Mouse (Mus musculus): ENCODE results near the gene Ppp1r26. TPM values are rescaled to one million over a fixed set of nuclear protein-coding genes. Genes with fewer than 3 reads are reported as not detected.

The Ppp1r26 gene
- polyA plus RNA-seq, 1 experiment from 2014 or later = 6.3 TPM

DNA sequence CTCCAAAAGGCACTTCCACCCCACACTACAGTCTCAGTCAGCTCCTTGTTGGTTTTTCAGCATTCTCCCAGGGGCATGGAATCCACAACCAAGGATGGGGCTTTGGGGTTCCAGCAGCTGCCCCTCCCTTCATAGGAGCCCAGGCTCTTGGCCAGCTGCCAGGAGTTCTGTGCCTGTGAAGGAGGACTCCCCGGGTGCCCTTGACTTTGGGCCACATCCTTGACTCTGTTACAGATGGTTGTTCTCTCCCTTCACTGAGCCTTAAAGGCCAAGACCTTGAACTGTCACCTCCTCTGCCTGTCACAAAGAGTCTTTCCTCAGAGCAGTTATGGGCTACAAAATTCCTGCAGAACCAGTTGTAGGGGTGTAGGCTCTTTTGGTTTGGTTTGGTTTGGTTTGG, 13.8 kb upstream of the Ppp1r26 start:
- no peaks in the 10 kb centered on the region for H3K36me3 ChIP-seq (ENCODE audit: control insufficient read depth, insufficient read depth, low read length)
- H3K4me3 ChIP-seq (ENCODE audit: low read length) = no peak overlapping the region
- H3K4me1 ChIP-seq (replicated peaks; ENCODE audit: control insufficient read depth, insufficient read depth, low read length) = peaks cover 6% of the 10 kb centered on the region; the same call in 1 of the 2 replicates
- ATAC-seq (ENCODE audit: low read depth) = peak; percentile 85
- H3K27ac ChIP-seq (ENCODE audit: low read length) = peak overlapping the region; percentile 26; the same call in 1 of the 2 replicates
- H3K9ac ChIP-seq (ENCODE audit: low read length) = no peak overlapping the region
- H3K27me3 ChIP-seq (ENCODE audit: control insufficient read depth, insufficient read depth, low read depth, low read length) = no peaks in the 10 kb centered on the region
- H3K9me3 ChIP-seq (ENCODE audit: control insufficient read depth, low read length) = no peaks in the 10 kb centered on the region
- WGBS = 0% methylated on average over 1 of the region's 1 CpGs
- no peak overlapping the region for H3K4me2 ChIP-seq (ENCODE audit: low read depth, low read length)

DNA sequence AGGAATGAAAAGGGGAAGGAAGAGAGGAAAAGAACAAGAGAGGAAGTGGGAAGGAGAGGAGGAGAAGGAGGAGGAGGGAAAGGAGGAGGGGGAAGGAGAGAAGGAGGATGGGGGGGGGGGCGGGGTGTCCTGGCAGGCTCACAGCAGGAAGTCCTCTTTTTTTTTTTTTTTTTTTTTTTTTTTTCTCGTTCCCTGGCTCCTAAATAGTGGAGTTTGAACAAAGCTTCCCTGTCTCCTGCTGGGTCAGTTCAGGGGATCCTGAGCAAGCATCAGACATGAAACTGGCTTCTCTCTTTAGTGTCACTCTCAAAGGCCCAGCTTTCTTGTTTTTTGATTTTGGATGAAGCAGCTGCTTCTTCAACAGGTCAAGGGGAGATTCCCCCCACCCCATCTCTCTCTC, 13.1 kb upstream of the Ppp1r26 start:
- ATAC-seq (ENCODE audit: low read depth) = no peak; the same call in 1 of the 2 replicates
- Histone ChIP-seq H3K4me2 (ENCODE audit: low read depth, low read length) (no peak overlapping the region), H3K27ac (ENCODE audit: low read length) (peak overlapping the region; percentile 26), H3K4me1 (replicated peaks; ENCODE audit: control insufficient read depth, insufficient read depth, low read length) (peaks cover 6% of the 10 kb centered on the region; the same call in 1 of the 2 replicates), H3K9me3 (ENCODE audit: control insufficient read depth, low read length) (no peaks in the 10 kb centered on the region), H3K9ac (ENCODE audit: low read length) (no peak overlapping the region), H3K27me3 (ENCODE audit: control insufficient read depth, insufficient read depth, low read depth, low read length) (no peaks in the 10 kb centered on the region), H3K36me3 (ENCODE audit: control insufficient read depth, insufficient read depth, low read length) (no peaks in the 10 kb centered on the region), H3K4me3 (ENCODE audit: low read length) (no peak overlapping the region)
- WGBS = 0% methylated on average over 1 of the region's 2 CpGs

GRCm38 (mm10) chr2:28435401-28435800, 11.2 kb upstream of the Ppp1r26 start:
- peaks cover 6% of the 10 kb centered on the region; the same call in 1 of the 2 replicates for H3K4me1 ChIP-seq (replicated peaks; ENCODE audit: control insufficient read depth, insufficient read depth, low read length)
- H3K9ac ChIP-seq (ENCODE audit: low read length) = no peak overlapping the region
- H3K4me3 ChIP-seq (ENCODE audit: low read length) = no peak overlapping the region
- no peaks in the 10 kb centered on the region for H3K36me3 ChIP-seq (ENCODE audit: control insufficient read depth, insufficient read depth, low read length)
- H3K4me2 ChIP-seq (ENCODE audit: low read depth, low read length) = no peak overlapping the region
- H3K27me3 ChIP-seq (ENCODE audit: control insufficient read depth, insufficient read depth, low read depth, low read length) = no peaks in the 10 kb centered on the region
- 83% methylated on average over 11 of the region's 11 CpGs for WGBS
- no peak for ATAC-seq (ENCODE audit: low read depth)
- no peaks in the 10 kb centered on the region for H3K9me3 ChIP-seq (ENCODE audit: control insufficient read depth, low read length)
- H3K27ac ChIP-seq (ENCODE audit: low read length) = no peak overlapping the region

- WGBS = 51% methylated on average over 6 of the region's 6 CpGs
- no peak overlapping the region for H3K4me3 ChIP-seq (ENCODE audit: low read length)
- no peaks in the 10 kb centered on the region for H3K27me3 ChIP-seq (ENCODE audit: control insufficient read depth, insufficient read depth, low read depth, low read length)
- no peak for ATAC-seq (ENCODE audit: low read depth)
- no peaks in the 10 kb centered on the region for H3K9me3 ChIP-seq (ENCODE audit: control insufficient read depth, low read length)
- no peak overlapping the region for H3K9ac ChIP-seq (ENCODE audit: low read length)
- no peak overlapping the region for H3K4me2 ChIP-seq (ENCODE audit: low read depth, low read length)
- H3K27ac ChIP-seq (ENCODE audit: low read length) = no peak overlapping the region
- no peaks in the 10 kb centered on the region for H3K36me3 ChIP-seq (ENCODE audit: control insufficient read depth, insufficient read depth, low read length)
- no peaks in the 10 kb centered on the region for H3K4me1 ChIP-seq (replicated peaks; ENCODE audit: control insufficient read depth, insufficient read depth, low read length)
These were observed 5.8 kb upstream of the Ppp1r26 start for GRCm38 (mm10) chr2:28440842-28441241.

- Histone ChIP-seq H3K9ac (ENCODE audit: low read length) (no peak overlapping the region), H3K4me2 (ENCODE audit: low read depth, low read length) (no peak overlapping the region), H3K27me3 (ENCODE audit: control insufficient read depth, insufficient read depth, low read depth, low read length) (no peaks in the 10 kb centered on the region), H3K4me1 (replicated peaks; ENCODE audit: control insufficient read depth, insufficient read depth, low read length) (peaks cover 8% of the 10 kb centered on the region; the same call in 1 of the 2 replicates), H3K27ac (ENCODE audit: low read length) (no peak overlapping the region), H3K9me3 (ENCODE audit: control insufficient read depth, low read length) (no peaks in the 10 kb centered on the region), H3K4me3 (ENCODE audit: low read length) (no peak overlapping the region), H3K36me3 (ENCODE audit: control insufficient read depth, insufficient read depth, low read length) (no peaks in the 10 kb centered on the region)
- ATAC-seq (ENCODE audit: low read depth) = no peak
- 79% methylated on average over 4 of the region's 4 CpGs for WGBS
These were observed 1.5 kb upstream of the Ppp1r26 start for GRCm38 (mm10) chr2:28445082-28445481.

DNA sequence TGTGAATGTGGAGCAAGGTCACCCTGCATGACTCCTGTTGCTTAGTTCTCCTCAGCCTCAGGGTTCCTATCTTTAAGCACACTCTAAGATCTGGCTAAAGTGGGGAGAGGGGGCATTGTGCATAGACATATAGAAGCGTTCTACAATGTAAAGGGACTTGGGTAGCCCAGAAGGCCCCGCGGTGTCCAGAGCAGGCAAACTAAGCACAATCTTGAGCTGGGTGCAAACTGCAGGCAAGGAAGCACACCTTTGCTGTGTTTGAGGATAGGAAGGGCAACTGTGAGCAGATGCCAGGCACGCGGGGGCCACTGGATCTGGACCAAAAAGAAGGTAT, 452 bp upstream of the Ppp1r26 start:
- 3% methylated on average over 5 of the region's 5 CpGs for WGBS
- peak overlapping the region; percentile 65 for H3K4me3 ChIP-seq (ENCODE audit: low read length)
- peaks cover 5% of the 10 kb centered on the region; the same call in 1 of the 2 replicates for H3K36me3 ChIP-seq (ENCODE audit: control insufficient read depth, insufficient read depth, low read length)
- peak; percentile 19; the same call in 1 of the 2 replicates for ATAC-seq (ENCODE audit: low read depth)
- H3K9me3 ChIP-seq (ENCODE audit: control insufficient read depth, low read length) = no peaks in the 10 kb centered on the region
- H3K4me1 ChIP-seq (replicated peaks; ENCODE audit: control insufficient read depth, insufficient read depth, low read length) = peaks cover 8% of the 10 kb centered on the region; the same call in 1 of the 2 replicates
- H3K9ac ChIP-seq (ENCODE audit: low read length) = peak overlapping the region; percentile 83
- peak overlapping the region; percentile 93 for H3K4me2 ChIP-seq (ENCODE audit: low read depth, low read length)
- H3K27ac ChIP-seq (ENCODE audit: low read length) = peak overlapping the region; percentile 77
- H3K27me3 ChIP-seq (ENCODE audit: control insufficient read depth, insufficient read depth, low read depth, low read length) = no peaks in the 10 kb centered on the region

GRCm38 (mm10) chr2:28447315-28447670, 693 bp downstream of the Ppp1r26 start:
- peak; percentile 34 for ATAC-seq (ENCODE audit: low read depth)
- H3K9me3 ChIP-seq (ENCODE audit: control insufficient read depth, low read length) = no peaks in the 10 kb centered on the region
- H3K9ac ChIP-seq (ENCODE audit: low read length) = peak overlapping the region; percentile 83
- H3K4me1 ChIP-seq (replicated peaks; ENCODE audit: control insufficient read depth, insufficient read depth, low read length) = peaks cover 8% of the 10 kb centered on the region; the same call in 1 of the 2 replicates
- peak overlapping the region; percentile 93 for H3K4me2 ChIP-seq (ENCODE audit: low read depth, low read length)
- H3K27ac ChIP-seq (ENCODE audit: low read length) = peak overlapping the region; percentile 77
- H3K27me3 ChIP-seq (ENCODE audit: control insufficient read depth, insufficient read depth, low read depth, low read length) = no peaks in the 10 kb centered on the region
- 4% methylated on average over 11 of the region's 11 CpGs for WGBS
- H3K4me3 ChIP-seq (ENCODE audit: low read length) = peak overlapping the region; percentile 65
- H3K36me3 ChIP-seq (ENCODE audit: control insufficient read depth, insufficient read depth, low read length) = peaks cover 5% of the 10 kb centered on the region; the same call in 1 of the 2 replicates

DNA sequence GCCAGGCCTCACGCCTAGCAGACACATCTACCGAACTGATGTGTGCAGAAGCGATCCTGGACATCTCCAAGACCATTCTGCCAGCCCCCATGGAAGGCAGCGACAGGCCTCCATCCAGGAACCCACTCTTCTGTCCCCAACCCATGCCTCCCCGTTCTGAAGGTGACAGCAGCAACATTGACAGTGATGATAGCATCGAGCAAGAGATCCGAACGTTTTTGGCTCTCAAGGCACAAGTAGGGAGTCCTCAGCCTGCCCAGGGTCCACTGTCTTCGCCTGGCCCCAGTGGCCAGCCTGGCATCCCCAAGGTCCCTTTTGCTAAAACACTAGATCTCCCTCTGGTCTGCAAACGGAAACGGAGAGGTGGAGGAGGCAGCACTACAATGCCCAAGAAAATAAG, 5.1 kb downstream of the Ppp1r26 start:
- Histone ChIP-seq H3K4me2 (ENCODE audit: low read depth, low read length) (no peak overlapping the region), H3K27me3 (ENCODE audit: control insufficient read depth, insufficient read depth, low read depth, low read length) (no peaks in the 10 kb centered on the region), H3K4me3 (ENCODE audit: low read length) (no peak overlapping the region), H3K36me3 (ENCODE audit: control insufficient read depth, insufficient read depth, low read length) (peaks cover 5% of the 10 kb centered on the region; the same call in 1 of the 2 replicates), H3K27ac (ENCODE audit: low read length) (no peak overlapping the region), H3K9me3 (ENCODE audit: control insufficient read depth, low read length) (no peaks in the 10 kb centered on the region), H3K9ac (ENCODE audit: low read length) (no peak overlapping the region), H3K4me1 (replicated peaks; ENCODE audit: control insufficient read depth, insufficient read depth, low read length) (peaks cover 8% of the 10 kb centered on the region; the same call in 1 of the 2 replicates)
- WGBS = 89% methylated on average over 11 of the region's 11 CpGs
- ATAC-seq (ENCODE audit: low read depth) = no peak

- Histone ChIP-seq H3K4me2 (ENCODE audit: low read depth, low read length) (no peak overlapping the region), H3K27me3 (ENCODE audit: control insufficient read depth, insufficient read depth, low read depth, low read length) (no peaks in the 10 kb centered on the region), H3K27ac (ENCODE audit: low read length) (no peak overlapping the region), H3K4me1 (replicated peaks; ENCODE audit: control insufficient read depth, insufficient read depth, low read length) (no peaks in the 10 kb centered on the region), H3K9me3 (ENCODE audit: control insufficient read depth, low read length) (no peaks in the 10 kb centered on the region), H3K4me3 (ENCODE audit: low read length) (no peak overlapping the region), H3K36me3 (ENCODE audit: control insufficient read depth, insufficient read depth, low read length) (peaks cover 5% of the 10 kb centered on the region; the same call in 1 of the 2 replicates), H3K9ac (ENCODE audit: low read length) (no peak overlapping the region)
- 87% methylated on average over 6 of the region's 6 CpGs for WGBS
- no peak for ATAC-seq (ENCODE audit: low read depth)
These were observed 6.9 kb downstream of the Ppp1r26 start for GRCm38 (mm10) chr2:28453539-28453938.

DNA sequence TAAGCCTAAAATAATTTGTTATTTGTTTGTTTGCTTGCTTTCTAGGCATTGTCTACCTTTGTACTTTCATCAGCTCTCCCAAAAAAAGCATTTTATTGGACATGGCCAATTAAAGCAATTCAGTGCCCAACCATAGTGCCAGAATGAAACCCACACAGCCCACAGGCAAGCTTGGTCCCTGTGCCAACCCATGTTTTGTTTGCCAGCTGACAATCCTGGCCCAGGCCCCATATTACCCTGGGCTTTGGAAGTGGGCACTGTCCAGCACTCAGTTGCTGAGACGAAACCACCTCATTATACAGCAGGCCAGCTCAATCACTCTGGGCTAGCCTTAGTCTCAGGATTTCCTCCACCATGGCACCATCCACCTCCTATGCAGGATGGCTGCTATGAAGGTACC, 10.0 kb downstream of the Ppp1r26 start:
- 43% methylated on average over 1 of the region's 1 CpGs for WGBS
- Histone ChIP-seq H3K4me2 (ENCODE audit: low read depth, low read length) (no peak overlapping the region), H3K27me3 (ENCODE audit: control insufficient read depth, insufficient read depth, low read depth, low read length) (no peaks in the 10 kb centered on the region), H3K4me3 (ENCODE audit: low read length) (no peak overlapping the region), H3K27ac (ENCODE audit: low read length) (no peak overlapping the region), H3K9ac (ENCODE audit: low read length) (no peak overlapping the region), H3K9me3 (ENCODE audit: control insufficient read depth, low read length) (no peaks in the 10 kb centered on the region), H3K4me1 (replicated peaks; ENCODE audit: control insufficient read depth, insufficient read depth, low read length) (no peaks in the 10 kb centered on the region), H3K36me3 (ENCODE audit: control insufficient read depth, insufficient read depth, low read length) (no peaks in the 10 kb centered on the region; the same call in 1 of the 2 replicates)
- ATAC-seq (ENCODE audit: low read depth) = no peak
